Mouse (Mus musculus) liver (tissue): ENCODE measurements around the gene Cux1.

Source experiments
- DNase-seq: peaks from one replicate; pipeline ENCODE4 v3.0.0-alpha.2; 2020; ENCODE audit warnings: mixed read lengths

Gene Cux1

GRCm38 (mm10) chr5:136535976-136536725, 31.1 kb downstream of the Cux1 start:
- DNase-seq, result no peak

- DNase-seq, result no peak
These were observed 32.1 kb downstream of the Cux1 start for GRCm38 (mm10) chr5:136535204-136535603.

GRCm38 (mm10) chr5:136533371-136534276, 33.7 kb downstream of the Cux1 start:
- DNase-seq, result no peak

- DNase-seq, result no peak
These were observed 35.5 kb downstream of the Cux1 start for GRCm38 (mm10) chr5:136531674-136532365.

- DNase-seq, result no peak
These were observed 36.4 kb downstream of the Cux1 start for GRCm38 (mm10) chr5:136530931-136531330.

GRCm38 (mm10) chr5:136529165-136529564, 38.1 kb downstream of the Cux1 start:
- no peak for DNase-seq

GRCm38 (mm10) chr5:136527871-136528270, 39.4 kb downstream of the Cux1 start:
- no peak for DNase-seq

GRCm38 (mm10) chr5:136526545-136526909, 40.8 kb downstream of the Cux1 start:
- DNase-seq, result no peak

GRCm38 (mm10) chr5:136525896-136526544, 41.3 kb downstream of the Cux1 start:
- no peak for DNase-seq

- no peak for DNase-seq
These were observed 44.3 kb downstream of the Cux1 start for GRCm38 (mm10) chr5:136522843-136523463.

GRCm38 (mm10) chr5:136521656-136522055, 45.6 kb downstream of the Cux1 start:
- no peak for DNase-seq

GRCm38 (mm10) chr5:136518648-136519437, 48.4 kb downstream of the Cux1 start:
- no peak for DNase-seq

- no peak for DNase-seq
These were observed 49.8 kb downstream of the Cux1 start for GRCm38 (mm10) chr5:136517510-136517909.

- DNase-seq, result no peak
These were observed 50.7 kb downstream of the Cux1 start for GRCm38 (mm10) chr5:136516593-136516992.

- no peak for DNase-seq
These were observed 53.1 kb downstream of the Cux1 start for GRCm38 (mm10) chr5:136514049-136514677.

- no peak for DNase-seq
These were observed 55.1 kb downstream of the Cux1 start for GRCm38 (mm10) chr5:136512103-136512674.

GRCm38 (mm10) chr5:136511378-136511777, 55.9 kb downstream of the Cux1 start:
- no peak for DNase-seq

GRCm38 (mm10) chr5:136510609-136511008, 56.7 kb downstream of the Cux1 start:
- no peak for DNase-seq

GRCm38 (mm10) chr5:136507629-136508028, 59.7 kb downstream of the Cux1 start:
- no peak for DNase-seq

- no peak for DNase-seq
These were observed 61.0 kb downstream of the Cux1 start for GRCm38 (mm10) chr5:136506262-136506661.
